In genomic region chr17:35569091-35569944, GRCm38 (mm10) we compare ENCODE assay signal across 9 mouse cellular contexts. TPM values are rescaled to one million over a fixed set of nuclear protein-coding genes. Genes with fewer than 3 reads are reported as not detected.
DNase-seq lines count a peak whose midpoint lies in the region; ATAC-seq and TF ChIP-seq lines count a peak whose summit lies in the region.
"Had no signal": no experiment of that assay in that cellular context is flagged by ENCODE, and none has a peak within 500 bp of the region (broad histone marks: within the 10 kb centered on the region; RNA-seq: fewer than 3 reads in every experiment).

No protein-coding gene starts in this region.

- WGBS in forebrain, embryonic 11.5 days, result 2% methylated on average over 28 of the region's 28 CpGs
- 7% methylated on average over 24 of the region's 28 CpGs for WGBS in limb, embryonic 14.5 days

- peaks cover 59% of the 10 kb centered on the region for H3K27me3 ChIP-seq in megakaryocyte, embryonic 14.5 days (replicated peaks)
- peaks cover 11% of the 10 kb centered on the region; the same call in 1 of the 2 replicates for H3K27me3 ChIP-seq in forebrain, embryonic 11.5 days (ENCODE audit: control insufficient read depth, insufficient read depth, low read length)
- peaks cover 23% of the 10 kb centered on the region for H3K27me3 ChIP-seq in limb, embryonic 14.5 days (ENCODE audit: control insufficient read depth, insufficient read depth, low read length)

- DNase-seq in forebrain, embryonic 11.5 days (ENCODE audit: low spot score), result peak; percentile 68
- no peak for DNase-seq in limb, embryonic 14.5 days (ENCODE audit: low spot score)
- DNase-seq in thymus, postnatal 14 days, result peak; percentile 24
- DNase-seq in layer of hippocampus, adult 8-10 months (ENCODE audit: low spot score in 2 of 2), result no peak
- DNase-seq in ovary, postnatal 14 days (ENCODE audit: low spot score), result no peak
- DNase-seq in heart, adult 9 months (ENCODE audit: low spot score in 2 of 2), result no peak

- H3K27ac ChIP-seq in forebrain, embryonic 11.5 days (ENCODE audit: low read depth, low read length), result no peak overlapping the region
- H3K27ac ChIP-seq in limb, embryonic 14.5 days (replicated peaks; ENCODE audit: low read depth, low read length), result no peak overlapping the region
- H3K27ac ChIP-seq: liver, embryonic 14.5 days had no signal

- ATAC-seq in megakaryocyte, adult 5-6 weeks (ENCODE audit: poor library complexity, severe bottlenecking), result no peak
- ATAC-seq in forebrain, embryonic 11.5 days (replicated peaks; ENCODE audit: low FRiP score), result peak; percentile 65; the same call in 1 of the 2 replicates
- ATAC-seq in limb, embryonic 14.5 days (ENCODE audit: low FRiP score, low read depth), result no peak

- H3K4me3 ChIP-seq in megakaryocyte, embryonic 14.5 days (replicated peaks), result peak overlapping the region; percentile 83
- peak overlapping the region; percentile 23 for H3K4me3 ChIP-seq in forebrain, embryonic 11.5 days (ENCODE audit: low read depth, low read length)
- peak overlapping the region; percentile 23 for H3K4me3 ChIP-seq in limb, embryonic 14.5 days (replicated peaks; ENCODE audit: low read length)

- peak overlapping the region; percentile 50 for H3K4me2 ChIP-seq in forebrain, embryonic 11.5 days (ENCODE audit: low read depth, low read length, severe bottlenecking)
- peak overlapping the region; percentile 39 for H3K4me2 ChIP-seq in limb, embryonic 14.5 days (replicated peaks; ENCODE audit: low read depth, low read length, severe bottlenecking)

- peaks cover 17% of the 10 kb centered on the region for H3K9me3 ChIP-seq in megakaryocyte, embryonic 14.5 days
- no peaks in the 10 kb centered on the region for H3K9me3 ChIP-seq in forebrain, embryonic 11.5 days (ENCODE audit: control insufficient read depth, low read length)
- no peaks in the 10 kb centered on the region for H3K9me3 ChIP-seq in limb, embryonic 14.5 days (ENCODE audit: control insufficient read depth, low read length)

- H3K4me1 ChIP-seq in megakaryocyte, embryonic 14.5 days, result peaks cover 14% of the 10 kb centered on the region
- peaks cover 7% of the 10 kb centered on the region; the same call in 1 of the 2 replicates for H3K4me1 ChIP-seq in forebrain, embryonic 11.5 days (replicated peaks; ENCODE audit: control insufficient read depth, insufficient read depth, low read length)
- peaks cover 4% of the 10 kb centered on the region; the same call in 1 of the 2 replicates for H3K4me1 ChIP-seq in limb, embryonic 14.5 days (ENCODE audit: control insufficient read depth, insufficient read depth, low read length)

- H3K9ac ChIP-seq in forebrain, embryonic 11.5 days (ENCODE audit: low read length), result peak overlapping the region; percentile 55
- peak overlapping the region; percentile 22 for H3K9ac ChIP-seq in limb, embryonic 14.5 days (ENCODE audit: low read depth, low read length, severe bottlenecking)
- H3K9ac ChIP-seq: liver, embryonic 14.5 days had no signal

- no peak for TF ChIP-seq POLR2A in limb, embryonic 14.5 days (IDR thresholded peaks at IDR 0.05; ENCODE audit: borderline replicate concordance, extremely low read depth, insufficient read depth, insufficient read length)

- no peaks in the 10 kb centered on the region for H3K36me3 ChIP-seq in megakaryocyte, embryonic 14.5 days (replicated peaks; ENCODE audit: low read length)
- H3K36me3 ChIP-seq in forebrain, embryonic 11.5 days (ENCODE audit: control insufficient read depth, insufficient read depth, low read length), result no peaks in the 10 kb centered on the region
- no peaks in the 10 kb centered on the region for H3K36me3 ChIP-seq in limb, embryonic 14.5 days (ENCODE audit: control insufficient read depth, insufficient read depth, low read length)

RNA-seq across cellular contexts. Expression of gene 2300002M23Rik, which starts 2.1 kb away (rescaled TPM):
- not detected in 2 replicates for polyA plus RNA-seq in megakaryocyte, embryonic 14.5 days (2012; ENCODE audit: insufficient read depth, low replicate concordance)
- total RNA-seq in megakaryocyte, adult 5-6 weeks (2015), result not detected in 2 replicates
- not detected in 2 replicates for total RNA-seq in megakaryocyte, adult 5-6 weeks (2017)
- polyA plus RNA-seq in forebrain, embryonic 11.5 days (2014; fragmentation: Nextera tagmentation; extraction: Ambion mirVana), result not detected in 2 replicates
- polyA plus RNA-seq in limb, embryonic 14.5 days (2012; rRNA removed), result 0.21 and 0.24 TPM in 2 replicates
- not detected in 2 replicates for polyA plus RNA-seq in limb, embryonic 14.5 days (2014; fragmentation: Nextera tagmentation; extraction: Ambion mirVana)
- not detected for total RNA-seq in layer of hippocampus, adult 8-10 months (2022)
- polyA plus RNA-seq: liver, embryonic 14.5 days had no signal

RNA-seq across cellular contexts. Expression of gene Cdsn, which starts 17.4 kb away (rescaled TPM):
- polyA plus RNA-seq in megakaryocyte, embryonic 14.5 days (2012; ENCODE audit: insufficient read depth, low replicate concordance), result not detected in 2 replicates
- not detected in 2 replicates for total RNA-seq in megakaryocyte, adult 5-6 weeks (2015)
- not detected in 2 replicates for total RNA-seq in megakaryocyte, adult 5-6 weeks (2017)
- polyA plus RNA-seq in forebrain, embryonic 11.5 days (2014; fragmentation: Nextera tagmentation; extraction: Ambion mirVana), result not detected in 2 replicates
- 0.09 and 0.31 TPM in 2 replicates for polyA plus RNA-seq in limb, embryonic 14.5 days (2012; rRNA removed)
- polyA plus RNA-seq in limb, embryonic 14.5 days (2014; fragmentation: Nextera tagmentation; extraction: Ambion mirVana), result 0.07 and 0.17 TPM in 2 replicates
- under 1 TPM; 0.12 to 0.64 (median 0.37) TPM for total RNA-seq in layer of hippocampus, adult 8-10 months (2022)
- polyA plus RNA-seq: liver, embryonic 14.5 days had no signal

RNA-seq across cellular contexts. Expression of gene Sfta2, which starts 32.0 kb away (rescaled TPM):
- not detected in 2 replicates for polyA plus RNA-seq in megakaryocyte, embryonic 14.5 days (2012; ENCODE audit: insufficient read depth, low replicate concordance)
- total RNA-seq in megakaryocyte, adult 5-6 weeks (2015), result not detected in 2 replicates
- not detected in 2 replicates for total RNA-seq in megakaryocyte, adult 5-6 weeks (2017)
- not detected in 2 replicates for polyA plus RNA-seq in forebrain, embryonic 11.5 days (2014; fragmentation: Nextera tagmentation; extraction: Ambion mirVana)
- not detected in 2 replicates for polyA plus RNA-seq in limb, embryonic 14.5 days (2012; rRNA removed)
- not detected in 2 replicates for polyA plus RNA-seq in limb, embryonic 14.5 days (2014; fragmentation: Nextera tagmentation; extraction: Ambion mirVana)
- not detected for total RNA-seq in layer of hippocampus, adult 8-10 months (2022)
- polyA plus RNA-seq: liver, embryonic 14.5 days had no signal

RNA-seq across cellular contexts. Expression of gene Psors1c2, which starts 36.3 kb away (rescaled TPM):
- 3.7 TPM in 1 of 2 replicates, not detected in the other for polyA plus RNA-seq in megakaryocyte, embryonic 14.5 days (2012; ENCODE audit: insufficient read depth, low replicate concordance)
- not detected in 2 replicates for total RNA-seq in megakaryocyte, adult 5-6 weeks (2015)
- not detected in 2 replicates for total RNA-seq in megakaryocyte, adult 5-6 weeks (2017)
- 1.3 and 1.4 TPM in 2 replicates for polyA plus RNA-seq in forebrain, embryonic 11.5 days (2014; fragmentation: Nextera tagmentation; extraction: Ambion mirVana)
- polyA plus RNA-seq in limb, embryonic 14.5 days (2012; rRNA removed), result 1.0 and 2.2 TPM in 2 replicates
- polyA plus RNA-seq in limb, embryonic 14.5 days (2014; fragmentation: Nextera tagmentation; extraction: Ambion mirVana), result 0.39 and 1.5 TPM in 2 replicates
- 1 to 10 TPM in 2 of 4 experiments, under 1 TPM in 1, not detected in 1; 0.96 to 2.2 (median 2.1) TPM for total RNA-seq in layer of hippocampus, adult 8-10 months (2022)

RNA-seq across cellular contexts. Expression of gene Cchcr1, which starts 52.4 kb away (rescaled TPM):
- polyA plus RNA-seq in megakaryocyte, embryonic 14.5 days (2012; ENCODE audit: insufficient read depth, low replicate concordance), result 3.2 and 10.5 TPM in 2 replicates
- 3.3 and 4.0 TPM in 2 replicates for total RNA-seq in megakaryocyte, adult 5-6 weeks (2015)
- 4.0 and 5.7 TPM in 2 replicates for total RNA-seq in megakaryocyte, adult 5-6 weeks (2017)
- 17.7 and 18.2 TPM in 2 replicates for polyA plus RNA-seq in forebrain, embryonic 11.5 days (2014; fragmentation: Nextera tagmentation; extraction: Ambion mirVana)
- 41.2 and 43.2 TPM in 2 replicates for polyA plus RNA-seq in limb, embryonic 14.5 days (2012; rRNA removed)
- polyA plus RNA-seq in limb, embryonic 14.5 days (2014; fragmentation: Nextera tagmentation; extraction: Ambion mirVana), result 11.6 and 13.9 TPM in 2 replicates
- 10 to 100 TPM; 12.2 to 13.5 (median 12.9) TPM for total RNA-seq in layer of hippocampus, adult 8-10 months (2022)

Comparison
In these comparisons a context has a peak if more than half of its experiments do, and no peak if none do; other contexts are left out.
1. H3K4me3 ChIP-seq: peak in every context shown above with its lines; median percentile 83 in megakaryocyte, embryonic 14.5 days; 23 in forebrain, embryonic 11.5 days; 23 in limb, embryonic 14.5 days.
2. DNase-seq: peak in forebrain, embryonic 11.5 days (single experiment) and thymus, postnatal 14 days (single experiment); none in limb, embryonic 14.5 days (single experiment), layer of hippocampus, adult 8-10 months (0 of 2), ovary, postnatal 14 days (single experiment) and heart, adult 9 months (0 of 2).